Mouse (Mus musculus) small intestine, adult 2 months (tissue): ENCODE data around the gene Defb18.

Source experiments
- CTCF ChIP-seq: fragments of 200-500 bp; IDR thresholded peaks from 2 replicates; pipeline ENCODE4 v1.5.1; 2012; ENCODE audit warnings: low read depth, mild to moderate bottlenecking, control low read depth, inconsistent platforms, low read length, moderate library complexity, mixed read lengths; ENCODE audit not compliant: insufficient replicate concordance, insufficient read length; ENCODE audit errors: extremely low read depth
- POLR2A ChIP-seq: fragments of 200-500 bp; IDR thresholded peaks from 2 replicates; pipeline ENCODE4 v1.6.1; 2012; ENCODE audit warnings: low read depth, mild to moderate bottlenecking, control low read depth, inconsistent platforms, low read length, moderate library complexity

DNA sequence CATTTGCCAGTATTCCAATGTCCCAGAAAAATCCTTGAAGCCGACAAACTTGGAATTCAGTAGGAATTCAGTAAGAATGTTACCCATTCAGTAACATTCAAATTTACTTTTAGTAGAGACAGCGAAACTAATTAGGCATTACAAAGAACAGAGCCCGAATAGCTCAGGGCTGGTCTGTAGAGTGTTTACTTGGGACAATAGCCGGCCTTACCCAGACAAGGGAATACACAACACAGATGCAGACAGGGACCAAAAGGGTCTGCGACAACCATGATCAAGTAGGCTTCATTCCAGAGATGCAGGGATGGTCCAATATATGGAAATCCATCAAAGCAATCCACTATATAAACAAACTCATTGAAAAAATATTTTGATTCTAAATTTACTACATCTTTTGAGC is 31.6 kb upstream of the Defb18 start:
- TF ChIP-seq CTCF, result no peak
- no peak for TF ChIP-seq POLR2A
